Mouse (Mus musculus) T-helper 2 cell (primary cell): ENCODE results near the gene Slc4a3.

Source experiments
- in situ Hi-C: fragments of 300-600 bp; cut with MboI, MseI; formaldehyde crosslinking; loops from one replicate; pipeline ENCODE4 v1.15.1; 2025; ENCODE audit warnings: high pct_unique_total_duplicates

Slc4a3 gene

GRCm38 (mm10) chr1:75595930-75596329, 49.9 kb downstream of the Slc4a3 start:
- in situ Hi-C loops, result no loop called here

- in situ Hi-C loops, result no loop called here
These were observed 50.8 kb downstream of the Slc4a3 start for GRCm38 (mm10) chr1:75596906-75597305.

GRCm38 (mm10) chr1:75597622-75598021, 51.6 kb downstream of the Slc4a3 start:
- in situ Hi-C loops, result no loop called here

GRCm38 (mm10) chr1:75601738-75602137, 55.7 kb downstream of the Slc4a3 start:
- in situ Hi-C loops, result no loop called here

GRCm38 (mm10) chr1:75603584-75603983, 57.5 kb downstream of the Slc4a3 start:
- in situ Hi-C loops, result no loop called here

GRCm38 (mm10) chr1:75608225-75608624, 62.2 kb downstream of the Slc4a3 start:
- in situ Hi-C loops, result no loop called here

GRCm38 (mm10) chr1:75608625-75609263, 62.7 kb downstream of the Slc4a3 start:
- in situ Hi-C loops, result no loop called here

GRCm38 (mm10) chr1:75609264-75609662, 63.2 kb downstream of the Slc4a3 start:
- in situ Hi-C loops, result no loop called here

- in situ Hi-C loops, result no loop called here
These were observed 64.5 kb downstream of the Slc4a3 start for GRCm38 (mm10) chr1:75610553-75610952.
